Mouse (Mus musculus): Measurements from ENCODE around the gene Ergic1. TPM values are rescaled to one million over a fixed set of nuclear protein-coding genes. Genes with fewer than 3 reads are reported as not detected.

Gene Ergic1
- polyA plus RNA-seq, 1 experiment = 35.7 TPM

DNA sequence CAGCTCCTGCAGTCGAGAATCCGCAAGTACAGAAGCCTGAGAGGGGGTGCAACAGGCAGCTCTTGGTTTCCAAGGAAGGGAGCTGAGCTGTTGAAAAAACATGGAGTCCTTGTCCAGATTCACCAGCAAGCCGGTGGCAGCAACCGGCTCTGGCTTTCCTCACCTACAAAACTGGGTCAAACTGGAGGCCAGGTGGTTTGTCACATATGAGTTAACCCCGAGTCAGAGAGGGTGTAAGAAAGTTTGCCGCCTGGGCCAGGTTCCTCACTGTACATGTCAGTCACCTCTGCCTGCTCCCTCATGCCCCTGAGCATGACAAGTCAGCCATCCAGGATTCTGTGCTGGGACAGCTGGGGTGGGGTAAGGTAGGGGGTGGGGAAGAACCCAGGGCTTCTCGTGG, 16.9 kb downstream of the Ergic1 start:
- no peak for TF ChIP-seq GATA1 (IDR thresholded peaks at IDR 0.05; ENCODE audit: low read length)

DNA sequence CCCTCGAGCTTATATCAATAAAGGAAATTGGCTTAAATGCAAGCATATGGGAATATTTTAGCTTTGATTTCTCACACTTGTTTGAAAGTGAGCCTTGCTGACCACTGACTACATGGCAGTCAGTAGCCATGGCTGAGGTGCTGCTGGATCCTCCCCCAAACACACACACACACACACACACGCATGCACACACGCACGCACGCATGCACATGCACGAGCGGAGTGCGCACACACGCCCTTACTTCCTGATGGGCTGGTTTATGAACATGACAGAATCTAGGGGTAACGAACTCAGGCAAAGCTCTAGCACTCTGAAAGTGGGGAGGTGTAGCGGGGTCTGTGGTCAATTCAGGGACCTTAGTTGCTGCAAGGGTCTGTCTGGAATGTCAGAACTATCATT, 17.5 kb downstream of the Ergic1 start:
- TF ChIP-seq GATA1 (IDR thresholded peaks at IDR 0.05; ENCODE audit: low read length) = no peak

DNA sequence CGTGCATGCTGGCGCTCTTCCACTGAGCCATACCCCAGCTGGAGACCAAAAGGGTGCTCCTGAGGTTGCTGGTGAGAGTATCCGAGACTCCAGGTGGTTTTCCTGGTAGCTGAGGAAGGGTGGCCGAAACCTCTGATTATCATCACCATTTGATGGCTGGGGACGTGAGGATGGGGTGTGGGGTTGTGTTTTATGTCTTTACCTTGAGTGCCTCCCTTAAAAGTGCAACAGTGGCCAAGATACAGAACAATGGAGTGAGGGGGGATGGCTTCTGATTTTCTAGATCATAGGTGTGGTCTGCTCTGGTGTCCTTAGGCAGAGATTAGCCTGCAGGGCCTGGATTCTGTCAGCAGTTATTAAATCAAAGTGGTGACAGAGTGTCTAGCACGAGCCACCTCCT, 18.1 kb downstream of the Ergic1 start:
- TF ChIP-seq GATA1 (IDR thresholded peaks at IDR 0.05; ENCODE audit: low read length) = no peak

DNA sequence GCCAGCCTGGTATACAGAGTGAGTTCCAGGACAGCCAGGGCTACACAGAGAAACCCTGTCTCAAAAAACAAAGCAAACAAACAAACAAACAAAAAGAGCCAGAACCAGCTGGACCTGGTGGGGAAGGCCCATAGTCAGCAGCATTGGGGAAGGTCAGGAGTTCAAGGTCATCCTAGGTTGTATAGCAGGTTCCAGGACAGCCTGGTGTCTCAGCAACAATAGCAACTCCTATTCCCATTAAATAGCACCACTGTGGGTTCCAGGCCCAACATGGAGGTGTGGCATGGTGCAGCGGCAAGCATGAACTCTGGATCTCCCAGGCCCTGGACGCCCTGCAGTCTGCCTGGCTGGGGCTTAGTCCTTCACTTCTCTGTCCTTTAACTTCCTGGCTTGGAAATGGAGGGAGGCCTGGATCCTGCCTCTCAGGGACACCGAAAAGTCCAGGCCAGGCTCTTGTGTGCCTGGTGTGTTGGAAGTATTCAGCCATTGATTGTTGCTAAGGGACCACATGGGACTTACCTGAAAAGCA, 19.6 kb downstream of the Ergic1 start:
- no peak for TF ChIP-seq GATA1 (IDR thresholded peaks at IDR 0.05; ENCODE audit: low read length)

DNA sequence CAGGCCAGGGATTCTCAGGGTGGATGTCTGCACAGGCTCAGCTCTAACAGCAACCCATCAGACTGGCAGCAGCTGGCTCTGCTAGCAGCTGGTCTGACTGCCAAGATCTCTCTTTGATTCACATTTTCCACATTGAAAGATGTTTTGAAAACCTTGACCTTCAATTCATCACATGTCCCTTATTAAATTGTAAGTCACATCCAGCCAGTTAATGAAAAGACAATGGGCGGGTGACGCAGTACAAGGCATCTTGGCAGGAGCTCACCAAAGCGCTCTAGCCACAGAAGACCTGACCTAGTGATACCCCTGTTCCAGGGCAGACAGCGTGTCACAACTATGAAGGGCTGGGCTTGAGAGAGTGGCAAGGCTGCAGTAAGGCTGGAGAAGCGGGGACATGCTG, 21.0 kb downstream of the Ergic1 start:
- no peak for TF ChIP-seq GATA1 (IDR thresholded peaks at IDR 0.05; ENCODE audit: low read length)

DNA sequence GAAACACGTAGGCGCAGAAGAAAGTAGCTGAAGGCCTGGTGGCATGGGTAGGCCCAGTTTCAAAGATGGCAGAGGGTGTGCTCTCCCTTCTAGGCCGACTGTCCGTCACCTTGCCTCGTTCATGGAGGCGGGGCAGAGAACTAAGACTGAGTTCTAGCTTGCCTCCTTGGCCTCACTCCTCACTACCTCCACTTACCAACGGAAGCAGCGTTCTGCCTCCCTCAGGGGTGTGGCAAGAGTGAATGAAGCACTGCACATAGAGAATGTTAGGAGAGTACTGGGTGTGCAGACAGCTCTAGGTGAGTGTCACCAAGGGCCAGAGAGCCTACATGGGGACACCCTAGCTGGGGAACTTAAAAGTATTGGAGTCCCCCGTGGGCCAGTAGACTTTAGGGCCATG, 21.8 kb downstream of the Ergic1 start:
- no peak for TF ChIP-seq GATA1 (IDR thresholded peaks at IDR 0.05; ENCODE audit: low read length)

DNA sequence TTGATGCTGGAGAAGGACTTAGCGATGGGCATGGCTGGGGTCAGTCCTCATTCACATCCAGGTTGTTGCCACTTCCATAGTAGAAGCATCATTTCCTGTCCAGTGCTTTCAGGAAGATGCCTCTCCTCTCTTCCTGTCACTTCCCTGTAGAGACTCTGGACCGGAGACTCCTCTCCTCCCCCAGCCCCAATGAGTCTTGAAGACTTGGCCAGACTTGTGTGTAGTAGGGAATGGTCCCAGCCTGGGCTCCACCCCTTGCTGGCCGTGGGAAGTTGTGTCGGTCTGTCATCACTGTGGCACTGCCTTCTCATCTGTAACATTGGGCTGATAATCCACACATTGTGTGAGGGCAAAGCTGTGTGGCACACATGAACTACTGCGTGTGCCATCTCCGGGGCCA, 22.3 kb downstream of the Ergic1 start:
- no peak for TF ChIP-seq GATA1 (IDR thresholded peaks at IDR 0.05; ENCODE audit: low read length)

DNA sequence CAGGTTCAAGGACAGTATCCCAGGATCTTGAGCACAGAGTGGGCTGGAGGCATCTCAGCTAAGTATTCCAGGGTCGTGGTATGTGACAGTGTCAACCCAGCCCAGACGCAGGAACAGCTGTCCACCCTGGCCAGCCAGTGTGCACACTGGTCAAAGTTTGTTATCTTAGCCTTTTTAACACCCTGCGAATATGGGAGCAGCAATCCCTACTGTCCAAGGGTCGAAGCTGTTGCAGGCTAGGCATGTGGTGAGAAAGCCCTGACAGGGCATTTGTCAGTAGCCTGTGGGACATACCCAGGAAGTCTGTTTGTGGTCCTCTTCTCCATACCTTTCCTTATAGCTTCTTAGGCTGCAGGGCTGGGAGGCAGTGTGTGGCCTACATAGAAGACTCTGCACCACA, 22.8 kb downstream of the Ergic1 start:
- TF ChIP-seq GATA1 (IDR thresholded peaks at IDR 0.05; ENCODE audit: low read length) = no peak

DNA sequence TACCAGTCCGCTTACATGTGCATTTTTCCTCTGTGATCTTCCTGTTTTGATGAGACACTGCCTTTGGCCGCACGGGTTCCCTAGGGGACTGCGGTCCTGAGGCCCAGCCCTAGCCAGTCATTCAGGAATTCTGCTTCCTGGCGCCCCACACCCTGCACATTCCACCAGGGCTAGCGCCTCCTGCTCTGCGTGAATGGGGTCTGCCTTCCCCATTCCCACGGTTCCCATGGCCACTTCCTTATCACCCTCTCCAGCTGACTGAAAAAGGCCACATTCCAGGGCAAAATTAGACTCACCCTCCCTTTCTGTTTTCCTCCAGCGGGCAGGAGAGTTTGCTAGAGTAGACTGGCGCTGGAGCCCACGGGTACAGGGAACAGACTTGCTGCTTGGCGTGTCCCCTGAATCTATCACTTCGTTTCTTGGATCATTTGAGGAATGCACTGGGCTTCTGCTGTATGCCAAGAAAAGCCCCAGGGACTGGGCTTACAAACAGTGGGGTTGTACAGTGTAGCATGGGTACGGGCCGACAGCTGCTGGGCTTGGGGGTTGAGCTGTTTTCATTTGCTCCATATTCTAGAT, 23.4 kb downstream of the Ergic1 start:
- no peak for TF ChIP-seq GATA1 (IDR thresholded peaks at IDR 0.05; ENCODE audit: low read length)

DNA sequence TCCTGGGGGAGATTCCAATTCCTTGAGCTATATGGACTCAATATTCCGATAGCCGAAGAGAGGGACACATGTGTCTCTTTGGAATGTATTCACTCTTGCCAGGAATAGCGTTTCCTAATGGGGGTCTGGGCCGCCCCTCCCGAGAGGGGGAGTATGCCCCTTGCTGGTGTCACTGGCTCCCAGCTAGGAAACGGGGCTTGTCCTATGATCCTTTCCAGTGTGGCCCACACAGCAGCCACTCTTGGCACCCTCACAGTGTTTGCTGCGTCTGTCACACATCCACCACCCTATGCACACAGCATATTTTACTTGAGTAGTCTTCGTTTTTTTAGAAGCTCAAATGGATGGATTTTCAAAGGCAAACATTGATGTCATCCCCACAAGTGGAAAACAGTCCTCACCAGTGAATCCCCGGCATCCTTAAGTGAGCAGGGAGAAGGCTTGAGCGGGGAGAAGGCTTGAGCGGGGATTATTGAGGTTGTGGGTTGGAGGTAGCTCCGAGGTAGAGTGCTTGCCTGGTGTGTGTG, 26.7 kb downstream of the Ergic1 start:
- TF ChIP-seq GATA1 (IDR thresholded peaks at IDR 0.05; ENCODE audit: low read length) = no peak

DNA sequence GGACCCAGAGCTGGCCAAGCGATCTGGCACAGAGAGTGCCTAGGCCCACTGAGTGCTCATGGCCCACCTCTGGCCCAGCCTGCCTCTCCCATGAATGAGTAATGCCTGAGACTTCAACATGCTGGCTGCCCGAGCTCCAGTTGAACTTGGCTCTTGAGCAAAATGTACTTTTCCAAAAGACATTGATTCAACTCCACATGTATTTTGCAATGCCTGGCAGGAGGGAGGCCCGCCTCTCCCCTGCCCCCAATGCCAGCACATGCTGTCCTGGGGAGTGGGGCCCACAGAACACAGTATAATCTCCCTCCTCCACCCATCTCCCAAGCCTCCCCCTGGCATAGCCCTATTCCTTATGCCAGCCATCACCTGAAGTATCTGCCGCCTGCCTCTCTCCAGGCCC, 31.2 kb downstream of the Ergic1 start:
- TF ChIP-seq GATA1 (IDR thresholded peaks at IDR 0.05; ENCODE audit: low read length) = no peak

DNA sequence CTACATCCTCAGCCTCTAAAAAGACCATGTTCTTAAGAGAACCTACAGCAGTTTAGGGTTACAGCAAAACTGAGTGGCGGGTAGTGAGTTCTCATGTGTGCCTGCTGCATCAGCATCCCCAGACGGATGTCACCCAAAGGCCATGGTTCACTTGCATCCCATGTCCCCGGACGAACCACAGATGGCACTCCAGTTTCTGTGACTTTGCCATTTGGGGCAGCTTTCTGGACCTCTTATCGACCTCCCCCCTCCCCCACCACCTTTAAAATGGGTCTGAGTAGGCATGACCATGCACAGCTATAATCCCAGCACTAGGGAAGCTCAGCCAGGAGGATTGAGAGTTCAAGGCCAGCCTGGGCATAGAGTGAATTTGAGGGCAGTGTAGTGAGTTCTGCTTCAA, 31.9 kb downstream of the Ergic1 start:
- TF ChIP-seq GATA1 (IDR thresholded peaks at IDR 0.05; ENCODE audit: low read length) = no peak

DNA sequence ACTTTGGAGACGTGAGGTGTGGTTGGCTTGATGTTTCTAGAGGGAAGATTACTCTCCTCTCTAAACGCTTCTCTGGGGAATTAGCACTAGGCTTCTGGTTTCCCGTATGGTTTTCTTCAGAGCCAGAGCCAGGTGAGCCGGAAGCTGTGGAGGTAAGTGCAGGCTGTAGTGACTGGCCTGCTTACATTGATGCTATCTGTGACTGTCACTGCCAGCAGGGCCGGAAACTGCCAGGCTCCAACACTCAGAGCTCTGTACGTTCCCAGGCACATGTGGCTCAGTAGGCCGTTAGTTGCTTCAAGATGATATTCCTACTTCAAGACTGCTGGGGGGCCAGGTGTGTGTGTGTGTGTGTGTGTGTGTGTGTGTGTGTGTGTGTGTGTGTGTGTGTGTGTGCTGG, 32.9 kb downstream of the Ergic1 start:
- TF ChIP-seq GATA1 (IDR thresholded peaks at IDR 0.05; ENCODE audit: low read length) = no peak

DNA sequence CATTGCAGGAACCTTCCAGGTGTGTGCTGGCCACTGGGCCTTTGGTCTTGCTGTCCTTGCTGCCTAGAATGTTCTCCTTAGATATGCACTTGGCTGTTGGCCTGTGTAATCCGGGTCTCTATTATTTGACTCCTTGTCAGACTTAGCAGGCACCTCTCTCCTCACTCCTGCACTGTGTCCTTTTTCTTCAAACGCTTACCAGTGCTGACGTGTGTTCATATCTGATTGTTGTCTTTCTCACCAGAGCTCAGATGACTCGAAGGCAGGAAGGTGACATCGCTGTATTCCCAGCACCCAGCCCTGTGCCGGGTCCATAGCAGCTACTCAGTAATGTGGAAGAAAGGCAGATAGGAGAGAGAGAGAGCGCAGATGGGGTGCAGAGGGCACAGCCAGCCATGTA, 33.7 kb downstream of the Ergic1 start:
- no peak for TF ChIP-seq GATA1 (IDR thresholded peaks at IDR 0.05; ENCODE audit: low read length)

DNA sequence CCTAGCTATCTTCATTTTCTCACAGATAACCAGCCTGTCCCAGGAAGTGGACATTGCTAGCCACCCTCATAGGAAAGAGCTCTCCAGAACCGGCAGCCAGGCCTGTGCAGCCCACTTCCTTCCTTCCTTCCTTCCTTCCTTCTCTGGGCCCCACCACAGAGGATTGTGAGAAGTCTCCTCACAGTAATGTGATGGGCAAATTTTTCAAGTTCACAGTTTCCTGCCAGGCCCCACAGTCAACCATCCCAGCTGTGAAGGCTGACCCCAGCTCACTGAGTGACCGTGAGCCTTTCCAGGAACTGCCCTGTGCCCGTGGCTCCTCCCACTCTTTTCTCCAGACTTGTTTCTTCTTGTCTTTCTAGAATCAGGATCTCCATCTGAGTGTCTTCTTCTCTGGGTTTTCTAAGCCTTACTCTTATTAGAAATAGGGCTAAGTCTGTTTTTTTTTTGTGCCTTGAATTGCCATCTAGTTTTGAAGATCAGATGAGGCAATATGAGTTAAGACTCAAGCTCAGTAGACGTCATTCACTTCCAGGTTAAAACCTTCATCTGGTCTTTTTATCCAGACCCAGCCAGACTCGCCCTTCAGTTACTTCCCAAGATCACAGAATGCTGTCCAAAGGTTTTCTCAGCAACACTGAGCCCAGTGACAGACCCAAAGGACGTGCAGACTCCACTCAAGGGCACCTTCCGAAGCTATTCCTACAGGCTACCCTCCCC, 34.3 kb downstream of the Ergic1 start:
- TF ChIP-seq GATA1 (IDR thresholded peaks at IDR 0.05; ENCODE audit: low read length) = no peak

DNA sequence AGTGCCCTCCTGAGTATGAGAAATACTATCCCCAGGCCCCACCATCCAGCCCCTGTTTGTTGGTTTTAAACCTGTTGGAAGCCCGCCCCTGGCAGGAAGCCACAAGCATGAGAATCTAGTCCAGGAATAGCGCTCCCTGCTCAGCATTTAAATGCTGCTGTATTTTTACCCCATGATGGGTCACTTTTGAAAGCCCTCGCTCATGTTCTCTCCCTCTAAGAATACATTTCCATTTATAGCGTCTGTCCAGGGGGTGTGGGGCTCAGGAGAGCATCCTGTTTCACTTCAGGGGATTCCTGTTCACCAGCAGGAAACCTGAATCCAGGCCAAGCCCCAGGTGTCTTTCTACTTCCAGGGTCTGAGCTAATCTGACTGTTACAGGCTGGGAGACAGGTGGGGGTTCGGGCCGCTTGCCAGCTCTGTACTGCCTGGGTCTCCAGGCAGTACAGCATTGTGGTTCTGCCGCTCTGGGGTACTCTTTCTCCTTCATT, 34.9 kb downstream of the Ergic1 start:
- no peak for TF ChIP-seq GATA1 (IDR thresholded peaks at IDR 0.05; ENCODE audit: low read length)
